Mouse (Mus musculus) liver, postnatal 0 days (tissue): ENCODE measurements at regions not wholly inside any gene's neighbourhood (a gene's known extent, or its start where the extent isn't known, plus 50 kb on each side); places are given as distances from the start of the nearest gene placed in this dataset.

Experiments used
- CTCF ChIP-seq: sonication (generic); IDR thresholded peaks from 2 replicates; pipeline ENCODE4 v1.5.1; 2016; ENCODE audit warnings: antibody characterized with exemption, low read depth
- EP300 ChIP-seq: IDR thresholded peaks from 2 replicates; pipeline ENCODE4 v1.6.1; 2016; ENCODE audit warnings: antibody characterized with exemption, low read depth, mild to moderate bottlenecking

GRCm38 (mm10) chr12:69452986-69453385 is 80.7 kb upstream of the Gm9887 start:
- TF ChIP-seq CTCF (no peak), EP300 (no peak)
